Mouse (Mus musculus) myocyte (in vitro differentiated cells): ENCODE measurements around the gene Trip4.

ENCODE experiments used
- CEBPB ChIP-seq: IDR thresholded peaks from 2 replicates; pipeline ENCODE4 v1.6.1; 2011; ENCODE audit warnings: mild to moderate bottlenecking, moderate library complexity; ENCODE audit not compliant: poor library complexity, insufficient read depth, severe bottlenecking
- E2F4 ChIP-seq: IDR thresholded peaks from one replicate; pipeline ENCODE4 v1.6.1; 2011; ENCODE audit warnings: mild to moderate bottlenecking, control low read depth, moderate library complexity; ENCODE audit not compliant: insufficient read depth
- MAX ChIP-seq: IDR thresholded peaks from one replicate; pipeline ENCODE4 v1.6.1; 2011; ENCODE audit warnings: low read depth, mild to moderate bottlenecking, control low read depth
- MYOD1 ChIP-seq, 3 experiments: IDR thresholded peaks; one replicate each; pipeline ENCODE4 v1.6.1; 2011; ENCODE audit warnings: control low read depth in 2 of 3, low read depth in 2 of 3, mild to moderate bottlenecking in 2 of 3, moderate library complexity in 1 of 3; ENCODE audit not compliant: insufficient read length in 2 of 3, control insufficient read depth in 1 of 3
- MYOG ChIP-seq, 3 experiments: IDR thresholded peaks; one replicate each; pipeline ENCODE4 v1.6.1; 2011; ENCODE audit warnings: control low read depth in 2 of 3, low read depth in 2 of 3, mild to moderate bottlenecking in 2 of 3; ENCODE audit not compliant: insufficient read length in 2 of 3, control insufficient read depth in 1 of 3, insufficient read depth in 1 of 3
- POLR2A ChIP-seq: IDR thresholded peaks from one replicate; pipeline ENCODE4 v1.6.1; 2011; ENCODE audit warnings: low read depth, mild to moderate bottlenecking, control low read depth, moderate library complexity; ENCODE audit not compliant: insufficient read length
- POLR2AphosphoS2 ChIP-seq: IDR thresholded peaks from one replicate; pipeline ENCODE4 v1.6.1; 2011; ENCODE audit warnings: low read depth, control low read depth; ENCODE audit not compliant: insufficient read length
- REST ChIP-seq: IDR thresholded peaks from one replicate; pipeline ENCODE4 v1.6.1; 2011; ENCODE audit warnings: mild to moderate bottlenecking, control low read depth, moderate library complexity; ENCODE audit not compliant: insufficient read depth, insufficient read length
- TCF12 ChIP-seq: IDR thresholded peaks from one replicate; pipeline ENCODE4 v1.6.1; 2011; ENCODE audit warnings: mild to moderate bottlenecking, control low read depth; ENCODE audit not compliant: poor library complexity, insufficient read depth, severe bottlenecking
- TCF3 ChIP-seq: IDR thresholded peaks from one replicate; pipeline ENCODE4 v1.6.1; 2011; ENCODE audit warnings: low read depth, control low read depth; ENCODE audit not compliant: insufficient read length
- USF1 ChIP-seq: IDR thresholded peaks from one replicate; pipeline ENCODE4 v1.6.1; 2011; ENCODE audit warnings: low read depth, mild to moderate bottlenecking, control low read depth, moderate library complexity

- TF ChIP-seq POLR2A = no peak
- TF ChIP-seq TCF12 = no peak
- no peak for TF ChIP-seq USF1
- peak; percentile 99 for TF ChIP-seq E2F4
- no peak for TF ChIP-seq POLR2AphosphoS2
- TF ChIP-seq REST = no peak
- no peak for TF ChIP-seq MAX
- no peak for TF ChIP-seq CEBPB
- no peak for TF ChIP-seq TCF3
- TF ChIP-seq MYOD1 (IDR thresholded peaks at IDR 0.05; ENCODE audit: control insufficient read depth in 1 of 3, insufficient read length in 2 of 3, low read depth in 2 of 3) = no peak
- TF ChIP-seq MYOG (IDR thresholded peaks at IDR 0.05; ENCODE audit: control insufficient read depth in 1 of 3, insufficient read depth in 1 of 3, insufficient read length in 2 of 3, low read depth in 2 of 3) = no peak
These were observed 18.4 kb downstream of the Trip4 start, which contains the start of gene Pclaf for GRCm38 (mm10) chr9:65890143-65890628.
